Mouse (Mus musculus) embryonic stem cell, embryonic (primary cell): ENCODE data around the gene Ints1.
"Not testable (repeated sequence)": the region's sequence is repeated elsewhere in the genome, so short reads cannot be mapped to it uniquely, and the experiment has no call there.

Source experiments
- CTCF ChIA-PET, 4 experiments: fragments of 300-600 bp in 2 of 4; fragments of 350-600 bp in 2 of 4; sonication (Branson Sonifier 250); formaldehyde crosslinking; loops; one replicate each; lab custom pipeline; 2022; ENCODE audit warnings: inconsistent platforms in 2 of 4; lab: Charles Lee
- POLR2A ChIA-PET, 4 experiments: fragments of 300-600 bp in 2 of 4; fragments of 350-600 bp in 2 of 4; sonication (Branson Sonifier 250); formaldehyde crosslinking; loops; one replicate each; lab custom pipeline; 2022; ENCODE audit warnings: antibody characterized with exemption in 4 of 4, inconsistent platforms in 1 of 4; lab: Charles Lee

Ints1 gene

DNA sequence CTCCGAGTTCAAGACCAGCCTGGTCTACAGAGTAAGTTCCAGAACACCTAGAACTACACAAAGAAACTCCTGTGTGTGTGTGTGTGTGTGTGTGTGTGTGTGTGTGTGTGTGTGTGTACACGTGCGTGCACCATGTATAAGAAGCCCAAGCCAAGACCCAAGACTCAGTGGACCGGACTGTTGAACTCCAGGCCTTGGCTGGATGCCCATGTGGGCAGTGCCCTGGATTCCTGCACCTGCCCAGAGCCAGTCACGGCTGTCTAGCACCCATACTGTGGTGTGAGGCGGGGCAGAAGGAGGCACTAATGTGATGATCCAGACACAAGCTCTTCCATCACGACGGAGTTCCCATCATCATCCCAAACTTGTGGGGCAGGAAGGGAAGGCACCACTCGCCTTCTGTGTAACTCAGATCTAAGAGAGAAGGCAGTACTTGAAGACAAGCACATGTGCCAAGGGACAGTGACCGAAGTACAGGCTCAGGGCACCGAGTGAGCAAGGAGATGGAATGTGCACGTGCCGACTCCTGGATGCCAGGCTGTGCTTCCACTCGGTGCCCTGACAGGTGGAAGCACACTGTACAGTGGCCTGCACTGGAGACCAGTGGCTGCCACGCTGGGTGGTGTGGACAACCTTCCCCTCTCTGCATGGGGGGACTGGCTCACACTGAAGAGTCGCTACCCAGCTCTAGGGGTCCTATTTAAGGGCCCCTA, 25.9 kb downstream of the Ints1 start:
- ChIA-PET CTCF (interaction anchor here (0.6 to 3.6 kb wide), 18 partner anchors 9 to 406 kb away, joined by 3 to 28 read pairs (median 6); partner anchors contain the start of genes Ints1 (in 1 of the 4) and Micall2 (in 1 of the 4)), POLR2A (interaction anchor here in 3 of 4 experiments (0.6 to 2.9 kb wide), 5 partner anchors 15 to 386 kb away, joined by 3 to 11 read pairs (median 3); no protein-coding TSS in a partner anchor)

GRCm38 (mm10) chr5:139745771-139746170, 29.7 kb downstream of the Ints1 start:
- POLR2A ChIA-PET = interaction anchor here (0.6 to 1.9 kb wide), 12 partner anchors 9 to 672 kb away, joined by 3 to 8 read pairs (median 4); partner anchors contain the start of gene Micall2 (in 1 of the 4)
- CTCF ChIA-PET = interaction anchor here (0.5 to 3.1 kb wide), 40 partner anchors 9 to 414 kb away, joined by 3 to 38 read pairs (median 4); partner anchors contain the start of genes Micall2 (in 3 of the 4) and Ints1 (in 2 of the 4)

- POLR2A ChIA-PET = not testable (repeated sequence)
- CTCF ChIA-PET = interaction anchor here in 1 of 4 experiments (0.9 kb wide), 1 partner anchor 33 kb away, joined by 3 read pairs; the partner anchor contains the start of gene Ints1
Measured at GRCm38 (mm10) chr5:139742640-139743039, 32.8 kb downstream of the Ints1 start.

DNA sequence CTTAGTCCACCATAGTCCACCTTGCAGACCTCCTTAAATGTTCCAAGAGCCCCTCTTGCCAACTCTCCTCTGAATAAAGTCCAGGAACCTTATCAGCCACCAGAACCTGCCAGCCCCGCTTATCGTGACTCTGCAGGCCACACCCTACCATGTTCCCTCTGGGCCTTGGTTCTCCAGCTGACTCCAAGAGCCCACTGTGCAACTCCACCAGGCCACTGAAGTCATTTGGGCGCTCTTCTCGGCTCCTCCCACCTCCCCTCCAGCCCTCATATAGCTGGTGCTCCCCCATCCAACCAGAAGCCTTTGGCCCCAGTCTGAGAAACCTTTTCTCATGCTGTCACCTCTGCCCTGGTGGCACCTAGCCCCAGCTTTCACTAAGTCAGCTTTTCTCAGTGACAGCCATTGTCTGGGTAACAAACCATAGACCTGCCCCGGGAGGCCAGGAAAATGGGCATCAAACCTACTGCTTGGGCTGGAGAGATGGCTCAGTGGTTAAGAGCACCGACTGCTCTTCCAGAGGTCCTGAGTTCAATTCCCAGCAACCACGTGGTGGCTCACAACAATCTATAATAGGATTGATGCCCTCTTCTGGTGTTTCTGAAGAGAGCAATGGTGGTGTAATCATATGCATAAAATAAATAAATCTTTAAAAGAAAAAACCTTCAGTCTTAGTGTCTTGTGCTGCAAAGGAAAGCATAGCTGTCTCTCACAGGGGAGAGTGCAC, 36.7 kb downstream of the Ints1 start:
- CTCF ChIA-PET = interaction anchor here in 3 of 4 experiments (0.6 to 1.7 kb wide), 8 partner anchors 12 to 71 kb away, joined by 3 to 8 read pairs (median 3); no protein-coding TSS in a partner anchor
- POLR2A ChIA-PET = interaction anchor here in 2 of 4 experiments (1.4 to 6.1 kb wide), 3 partner anchors 8 to 278 kb away, joined by 3 to 65 read pairs (median 4); partner anchors contain the start of gene 3110082I17Rik (in 1 of the 2)

- POLR2A ChIA-PET = interaction anchor here in 3 of 4 experiments (0.5 to 6.1 kb wide), 3 partner anchors 12 to 44 kb away, joined by 3 to 65 read pairs (median 6); no protein-coding TSS in a partner anchor
- CTCF ChIA-PET = interaction anchor here (0.6 to 1.4 kb wide), 9 partner anchors 9 to 50 kb away, joined by 3 to 8 read pairs (median 3); no protein-coding TSS in a partner anchor
Measured at GRCm38 (mm10) chr5:139737841-139738591, 37.5 kb downstream of the Ints1 start.

GRCm38 (mm10) chr5:139736504-139736940, 39.0 kb downstream of the Ints1 start:
- ChIA-PET CTCF (interaction anchor here (0.6 to 2.4 kb wide), 29 partner anchors 9 to 1960 kb away, joined by 3 to 15 read pairs (median 5); partner anchors contain the start of gene Ints1 (in 1 of the 4)), POLR2A (interaction anchor here in 3 of 4 experiments (0.6 to 6.1 kb wide), 28 partner anchors 9 to 740 kb away, joined by 3 to 65 read pairs (median 4); partner anchors contain the start of genes 3110082I17Rik (in 1 of the 3), Get4 (in 1 of the 3), Ints1 (in 1 of the 3) and Pdgfa (in 1 of the 3))

DNA sequence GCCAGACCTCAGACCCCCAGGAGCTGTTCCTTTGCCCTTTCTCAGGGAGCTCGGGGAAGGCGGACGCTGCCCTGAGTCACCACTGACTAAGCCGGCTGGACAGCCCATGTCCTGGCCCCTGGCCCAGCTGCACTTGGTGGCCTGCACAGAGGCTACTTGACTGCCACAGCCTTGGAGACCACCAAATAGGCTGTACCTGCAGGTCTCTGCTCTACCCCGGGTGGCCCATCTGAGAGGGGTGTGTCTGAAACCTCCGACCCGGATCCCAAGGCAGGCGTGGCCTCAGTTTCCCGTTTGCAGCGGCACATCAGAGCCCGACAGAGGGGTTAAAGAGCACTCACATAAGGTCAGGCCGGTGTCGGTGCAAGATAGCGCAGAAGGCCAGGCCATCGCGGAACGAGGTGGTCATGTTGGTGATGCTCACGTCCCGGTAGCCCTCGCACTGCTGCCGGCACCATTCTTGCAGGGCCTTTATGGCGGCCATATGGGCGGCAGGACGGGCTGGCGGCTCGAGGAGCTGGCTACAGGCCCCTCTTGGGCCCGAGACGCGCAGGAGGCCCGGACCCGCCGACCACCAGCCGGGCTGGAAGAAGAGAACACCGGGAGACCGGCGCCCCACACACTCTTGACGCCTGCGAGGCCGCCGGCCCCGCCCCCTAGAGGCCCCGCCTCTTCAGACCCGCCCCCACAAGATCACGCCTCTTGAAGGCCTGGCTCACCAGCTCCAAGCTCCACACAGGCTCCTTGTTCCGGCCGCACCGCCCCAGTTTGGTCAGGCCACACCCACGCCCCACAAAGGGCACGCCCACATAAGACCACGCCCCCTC, 39.6 kb downstream of the Ints1 start, which contains the start of gene Micall2:
Gene Micall2 (minus strand): TSS at position 660 of the 827 bp plus-strand sequence.
- ChIA-PET CTCF (interaction anchor here (0.5 to 2.4 kb wide), 31 partner anchors 10 to 1960 kb away, joined by 3 to 15 read pairs (median 4); partner anchors contain the start of genes Get4 (in 1 of the 4) and Ints1 (in 1 of the 4)), POLR2A (interaction anchor here in 3 of 4 experiments (0.6 to 6.1 kb wide), 28 partner anchors 9 to 739 kb away, joined by 3 to 65 read pairs (median 4); partner anchors contain the start of genes 3110082I17Rik (in 1 of the 3), Get4 (in 1 of the 3), Ints1 (in 1 of the 3) and Pdgfa (in 1 of the 3))

DNA sequence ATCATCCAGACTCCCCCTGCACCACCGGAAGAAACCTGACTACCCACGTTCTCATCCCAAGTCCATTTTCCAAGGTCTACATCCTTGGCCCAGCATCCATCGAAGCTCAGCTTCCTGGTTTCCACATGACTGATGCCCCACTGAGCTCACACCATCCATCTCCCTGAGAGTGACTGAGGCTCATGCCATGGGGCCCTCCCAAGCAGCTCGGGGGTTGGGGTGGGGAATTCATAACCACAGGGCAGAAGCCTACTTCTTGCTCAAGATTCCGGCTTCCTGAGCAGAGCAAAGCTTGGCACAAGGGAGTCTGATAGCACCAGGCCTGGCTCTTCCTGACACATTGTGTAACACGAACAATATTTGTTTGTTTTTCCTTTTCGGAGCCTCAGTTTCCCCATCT, 40.7 kb downstream of the Ints1 start:
- ChIA-PET CTCF (interaction anchor here in 2 of 4 experiments (0.6 to 2.4 kb wide), 4 partner anchors 11 to 81 kb away, joined by 3 to 15 read pairs (median 8); no protein-coding TSS in a partner anchor), POLR2A (interaction anchor here in 2 of 4 experiments (0.5 to 6.1 kb wide), 3 partner anchors 9 to 768 kb away, joined by 5 to 65 read pairs (median 11); no protein-coding TSS in a partner anchor)

- CTCF ChIA-PET = interaction anchor here in 1 of 4 experiments (0.7 kb wide), 1 partner anchor 252 kb away, joined by 3 read pairs; no protein-coding TSS in a partner anchor
Measured at GRCm38 (mm10) chr5:139734016-139734415, 41.5 kb downstream of the Ints1 start.

DNA sequence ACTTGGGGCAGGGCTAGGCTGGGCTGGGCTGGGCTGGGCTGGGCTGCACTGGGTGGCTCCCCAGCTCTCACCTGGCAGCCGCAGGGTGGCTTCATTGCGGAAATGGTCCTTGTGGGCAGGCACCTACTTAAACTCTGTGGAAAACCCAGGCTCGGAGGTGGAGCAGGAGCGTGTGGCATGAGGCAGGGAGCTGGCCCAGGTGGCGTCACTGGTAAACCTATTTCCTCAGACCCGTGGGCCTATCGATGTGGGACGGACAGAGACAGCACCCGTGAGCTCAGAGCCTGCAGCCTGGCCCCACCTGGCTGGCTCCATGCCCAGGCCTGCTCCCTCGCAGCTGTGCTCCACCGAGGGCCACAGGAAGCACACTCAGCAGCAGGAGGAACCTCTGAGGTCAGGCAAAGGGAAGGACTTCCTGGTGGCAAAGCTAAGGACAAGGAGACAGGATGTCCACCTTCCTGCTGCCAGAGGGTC, 42.8 kb downstream of the Ints1 start:
- ChIA-PET CTCF (interaction anchor here (0.9 to 1.7 kb wide), 5 partner anchors 10 to 22 kb away, joined by 3 to 5 read pairs (median 4); no protein-coding TSS in a partner anchor), POLR2A (interaction anchor here in 3 of 4 experiments (0.8 to 1.7 kb wide), 6 partner anchors 9 to 22 kb away, joined by 4 to 11 read pairs (median 5); no protein-coding TSS in a partner anchor)

More at GRCm38 (mm10) chr5:139734016-139734415, 41.5 kb downstream of the Ints1 start:
- POLR2A ChIA-PET = interaction anchor here in 1 of 4 experiments (0.5 kb wide), 1 partner anchor 768 kb away, joined by 5 read pairs; no protein-coding TSS in a partner anchor

DNA sequence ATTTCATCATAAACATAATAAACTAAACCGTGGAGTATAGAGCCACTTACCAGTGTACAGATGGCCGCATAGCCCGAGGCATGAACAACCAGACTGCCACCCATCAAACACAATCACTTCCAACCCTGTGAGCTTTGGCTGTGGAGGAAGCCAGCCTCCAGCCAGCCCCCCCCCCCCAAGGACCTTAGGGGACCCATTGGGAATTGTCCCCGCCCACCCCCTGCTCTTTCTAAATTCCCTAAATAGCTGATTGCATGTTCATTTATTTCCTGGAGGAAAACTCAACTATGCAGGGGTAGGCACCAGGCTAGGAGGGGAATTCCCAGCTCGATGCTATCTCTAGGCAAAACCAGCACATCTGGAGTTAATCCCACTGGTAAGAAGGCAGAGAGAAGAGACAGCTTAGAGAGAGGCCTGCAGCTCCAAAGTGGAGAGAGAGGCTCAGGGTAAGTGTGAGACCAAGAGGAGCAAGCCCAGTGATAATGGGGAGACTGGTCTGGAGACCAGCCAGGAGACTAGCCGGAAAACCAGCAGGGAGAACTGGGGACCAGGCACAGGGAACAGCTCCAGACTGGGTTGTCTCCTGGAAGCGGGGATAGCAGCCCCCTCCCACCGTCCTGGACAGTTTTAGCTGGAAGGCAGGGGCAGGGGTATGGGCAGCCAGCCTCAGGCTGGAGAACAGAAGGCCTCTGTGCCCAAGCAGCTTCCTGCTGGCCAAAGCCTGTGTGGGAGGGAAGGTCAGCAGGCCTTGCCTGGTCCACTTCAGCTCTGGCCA, 44.6 kb downstream of the Ints1 start:
- ChIA-PET CTCF (interaction anchor here (0.7 to 1.7 kb wide), 8 partner anchors 13 to 125 kb away, joined by 3 to 11 read pairs (median 4); partner anchors contain the start of gene Ints1 (in 1 of the 4)), POLR2A (interaction anchor here in 2 of 4 experiments (0.6 to 2.6 kb wide), 6 partner anchors 9 to 646 kb away, joined by 3 to 8 read pairs (median 4); no protein-coding TSS in a partner anchor)

- CTCF ChIA-PET = interaction anchor here in 2 of 4 experiments (0.7 to 1.0 kb wide), 4 partner anchors 10 to 1509 kb away, joined by 3 to 4 read pairs (median 4); no protein-coding TSS in a partner anchor
Measured at GRCm38 (mm10) chr5:139727261-139727660, 48.2 kb downstream of the Ints1 start.

GRCm38 (mm10) chr5:139726186-139726585, 49.3 kb downstream of the Ints1 start:
- ChIA-PET CTCF (interaction anchor here in 1 of 4 experiments (0.8 kb wide), 1 partner anchor 9 kb away, joined by 4 read pairs; no protein-coding TSS in a partner anchor), POLR2A (interaction anchor here in 2 of 4 experiments (0.7 to 7.3 kb wide), 5 partner anchors 10 to 924 kb away, joined by 4 to 65 read pairs (median 4); partner anchors contain the start of gene Micall2 (in 2 of the 2))

More at GRCm38 (mm10) chr5:139727261-139727660, 48.2 kb downstream of the Ints1 start:
- POLR2A ChIA-PET = interaction anchor here in 3 of 4 experiments (0.6 to 7.3 kb wide), 11 partner anchors 9 to 1554 kb away, joined by 3 to 65 read pairs (median 4); partner anchors contain the start of genes Micall2 (in 3 of the 3) and Ints1 (in 1 of the 3)
